Mouse (Mus musculus) megakaryocyte progenitor cell, adult 5-6 weeks (primary cell): Measurements from ENCODE around the gene Papss2. TPM values are rescaled to one million over a fixed set of nuclear protein-coding genes. Genes with fewer than 3 reads are reported as not detected.
A peak's percentile ranks its signal among the peaks of the same experiment; 100 is the strongest.

Experiments
- ATAC-seq: replicated peaks from 2 replicates; pipeline ENCODE4 v1.8.0; 2016; ENCODE audit warnings: mild to moderate bottlenecking, moderate TSS enrichment, inconsistent platforms; ENCODE audit not compliant: poor library complexity
- total RNA-seq, 2 experiments: library from RNA; stranded (forward) in 1 of 2; stranded (reverse) in 1 of 2; fragments of 157-497, 149-512 nt in 1 of 2; fragments of 200-1000 nt in 1 of 2; gene quantifications; 2 replicates each; pipeline versions ENCODE4 v1.2.3 to v1.2.4; 2015 to 2017

Papss2 gene
- total RNA-seq (2015) (48.6 and 61.3 TPM in 2 replicates), total RNA-seq (2017) (24.0 and 24.2 TPM in 2 replicates)

GRCm38 (mm10) chr19:32595506-32596286, at the start of gene Papss2:
TSS of gene Papss2 (plus strand) at chr19:32595790.
- ATAC-seq, result peak; percentile 73

- ATAC-seq, result no peak
These were observed 48.2 kb upstream of the Papss2 start for GRCm38 (mm10) chr19:32547396-32547795.

GRCm38 (mm10) chr19:32548202-32548601, 47.4 kb upstream of the Papss2 start:
- no peak for ATAC-seq

GRCm38 (mm10) chr19:32550446-32550845, 45.1 kb upstream of the Papss2 start:
- no peak for ATAC-seq

GRCm38 (mm10) chr19:32551442-32551841, 44.1 kb upstream of the Papss2 start:
- no peak for ATAC-seq

- ATAC-seq, result no peak
These were observed 43.5 kb upstream of the Papss2 start for GRCm38 (mm10) chr19:32552106-32552505.

GRCm38 (mm10) chr19:32553310-32553709, 42.3 kb upstream of the Papss2 start:
- peak; percentile 48 for ATAC-seq

GRCm38 (mm10) chr19:32555257-32555656, 40.3 kb upstream of the Papss2 start:
- no peak for ATAC-seq

- ATAC-seq, result peak; percentile 71
These were observed 28.6 kb upstream of the Papss2 start for GRCm38 (mm10) chr19:32567025-32567424.

- ATAC-seq, result peak; percentile 42
These were observed 28.1 kb upstream of the Papss2 start for GRCm38 (mm10) chr19:32567447-32567846.

- no peak for ATAC-seq
These were observed 27.1 kb upstream of the Papss2 start for GRCm38 (mm10) chr19:32568470-32568869.

GRCm38 (mm10) chr19:32568961-32569653, 26.5 kb upstream of the Papss2 start:
- ATAC-seq, result peak; percentile 68

GRCm38 (mm10) chr19:32569725-32570124, 25.9 kb upstream of the Papss2 start:
- peak; percentile 64 for ATAC-seq

- ATAC-seq, result no peak
These were observed 23.4 kb upstream of the Papss2 start for GRCm38 (mm10) chr19:32572191-32572590.

- peak; percentile 59 for ATAC-seq
These were observed 22.3 kb upstream of the Papss2 start for GRCm38 (mm10) chr19:32573259-32573658.

GRCm38 (mm10) chr19:32574846-32575245, 20.7 kb upstream of the Papss2 start:
- no peak for ATAC-seq

GRCm38 (mm10) chr19:32577749-32578148, 17.8 kb upstream of the Papss2 start:
- no peak for ATAC-seq

GRCm38 (mm10) chr19:32583091-32583766, 12.4 kb upstream of the Papss2 start:
- ATAC-seq, result peak; percentile 81

- no peak for ATAC-seq
These were observed 7.9 kb upstream of the Papss2 start for GRCm38 (mm10) chr19:32587727-32588126.

- ATAC-seq, result no peak
These were observed 2.8 kb upstream of the Papss2 start for GRCm38 (mm10) chr19:32592749-32593148.

- ATAC-seq, result peak; percentile 66
These were observed 1.7 kb upstream of the Papss2 start for GRCm38 (mm10) chr19:32593870-32594269.

- no peak for ATAC-seq
These were observed 472 bp upstream of the Papss2 start for GRCm38 (mm10) chr19:32595131-32595505.
